Mouse (Mus musculus) left cerebral cortex, postnatal 10 days (tissue): Measurements from ENCODE around the gene Cux2. TPM values are rescaled to one million over a fixed set of nuclear protein-coding genes. Genes with fewer than 3 reads are reported as not detected.
A peak's percentile ranks its signal among the peaks of the same experiment; 100 is the strongest.

Experiments
- DNase-seq, 2 experiments: peaks; one replicate each; pipeline ENCODE4 v3.0.0; 2021 to 2022; ENCODE audit warnings: low spot score in 2 of 2, mixed read lengths in 1 of 2; ENCODE audit errors: extremely low spot score in 1 of 2
- intact Hi-C: fragments of 180-260 bp; cut with DNase I; formaldehyde crosslinking; loops from one replicate; pipeline ENCODE4 v1.15.1; 2025
- total RNA-seq, 2 experiments: library from RNA; stranded (reverse); gene quantifications; 2 replicates each; pipeline ENCODE4 v1.2.3; 2021

Gene Cux2
- total RNA-seq, 2 experiments from 2014 or later, result 180 to 194 TPM

DNA sequence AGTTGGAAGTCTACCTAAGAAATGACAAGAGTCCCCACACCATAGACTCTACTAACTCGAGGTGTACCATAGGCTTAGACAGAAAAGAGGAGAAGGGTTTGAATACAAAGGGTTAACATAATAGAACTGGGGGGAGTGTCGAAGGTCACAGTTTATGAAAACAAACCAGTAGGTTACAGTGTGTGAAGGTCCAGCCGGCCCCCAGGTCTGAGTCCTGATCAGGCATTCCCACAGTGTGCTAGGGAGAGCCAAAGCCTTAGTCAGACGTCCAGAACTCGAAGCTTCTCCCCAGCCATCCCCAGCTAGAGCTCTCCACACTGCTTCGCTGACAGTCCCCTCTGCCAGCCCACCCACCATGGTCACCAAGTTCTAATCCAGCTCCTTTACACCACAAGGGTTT lies 58.0 kb downstream of the Cux2 start:
- DNase-seq, result no peak

DNA sequence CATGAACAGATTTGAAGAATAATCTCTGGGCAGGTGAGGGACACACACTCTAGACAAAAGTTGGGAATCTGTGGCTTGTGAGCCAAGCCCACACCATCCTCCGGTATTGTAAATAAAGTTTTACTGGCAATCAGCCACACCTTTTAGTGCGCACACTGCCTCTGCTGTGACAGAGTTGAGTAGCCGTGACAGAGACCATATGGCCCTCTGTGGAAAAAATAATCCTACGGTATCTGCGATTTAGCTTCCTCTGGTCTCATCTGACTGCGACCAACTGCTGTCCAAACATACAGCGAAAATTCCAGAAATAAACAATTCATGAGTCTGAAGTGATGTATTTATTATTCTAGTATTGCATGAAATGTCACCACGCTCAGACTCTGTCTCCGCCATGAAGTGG lies 64.0 kb downstream of the Cux2 start:
- intact Hi-C loops, result no loop called here

More for the DNA sequence above, 58.0 kb downstream of the Cux2 start:
- intact Hi-C loops, result no loop called here

GRCm38 (mm10) chr5:121981650-121982131 lies 68.2 kb downstream of the Cux2 start:
- intact Hi-C loops, result no loop called here
- no peak for DNase-seq

More for the DNA sequence above, 64.0 kb downstream of the Cux2 start:
- no peak for DNase-seq

DNA sequence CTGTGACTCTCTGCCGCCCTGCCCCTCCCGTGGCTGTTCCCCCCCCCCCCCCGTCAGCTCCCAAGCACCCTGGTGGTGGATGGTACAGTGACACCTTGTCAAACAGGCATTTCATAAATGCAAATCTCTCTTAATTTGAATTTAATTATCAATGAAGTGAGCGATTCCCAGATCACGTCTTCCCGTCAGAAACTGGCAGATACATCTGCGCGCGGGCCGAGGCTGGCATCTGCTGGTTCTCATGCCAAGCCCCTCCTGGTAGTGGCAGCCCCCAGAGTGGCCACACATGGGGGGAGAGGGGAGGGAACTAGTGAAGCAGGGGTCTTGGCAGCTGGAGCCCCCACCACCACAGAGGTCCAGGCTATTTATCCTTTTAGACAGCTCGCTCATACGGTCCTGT lies 73.6 kb downstream of the Cux2 start:
- DNase-seq, result no peak
- intact Hi-C loops, result no loop called here

GRCm38 (mm10) chr5:121973541-121973940 lies 76.4 kb downstream of the Cux2 start:
- intact Hi-C loops, result no loop called here
- DNase-seq, result no peak

- no peak for DNase-seq
- intact Hi-C loops, result no loop called here
Observed at GRCm38 (mm10) chr5:121972680-121973192, 77.2 kb downstream of the Cux2 start.

DNA sequence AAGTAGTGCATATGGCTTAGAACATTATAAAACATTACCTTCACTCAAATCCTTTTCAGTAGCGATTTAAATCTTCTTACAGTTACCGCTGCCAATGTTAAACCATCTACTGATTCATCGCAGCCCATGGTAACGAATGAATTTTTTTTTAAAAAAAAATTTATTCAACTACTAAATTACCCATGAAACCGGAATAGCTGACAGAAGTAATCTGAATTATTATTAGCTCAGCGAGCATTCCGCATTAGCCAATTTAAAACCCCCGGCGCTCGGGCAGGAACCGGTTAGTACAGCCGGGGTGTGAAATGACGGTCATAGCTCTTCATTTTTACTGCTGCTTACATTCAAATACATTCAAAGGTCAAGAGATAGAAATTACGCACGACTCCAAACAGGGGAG lies 80.9 kb downstream of the Cux2 start:
- DNase-seq, result no peak
- intact Hi-C loops, result loop anchor here (5.0 kb wide), 1 partner anchor 67 kb away; no protein-coding TSS in a partner anchor

- peak in 1 of 2 experiments; percentile 60 for DNase-seq
- intact Hi-C loops, result loop anchor here (5.0 kb wide), 1 partner anchor 66 kb away; no protein-coding TSS in a partner anchor
Observed at GRCm38 (mm10) chr5:121968416-121968815, 81.5 kb downstream of the Cux2 start.

- intact Hi-C loops, result loop anchor here (5.0 kb wide), 1 partner anchor 65 kb away; no protein-coding TSS in a partner anchor
Observed at GRCm38 (mm10) chr5:121967520-121967919, 82.4 kb downstream of the Cux2 start.

GRCm38 (mm10) chr5:121966940-121967339 lies 83.0 kb downstream of the Cux2 start:
- no peak for DNase-seq
- intact Hi-C loops, result loop anchor here (5.0 kb wide), 1 partner anchor 65 kb away; no protein-coding TSS in a partner anchor

More at GRCm38 (mm10) chr5:121967520-121967919, 82.4 kb downstream of the Cux2 start:
- no peak for DNase-seq

GRCm38 (mm10) chr5:121962974-121963373 lies 86.9 kb downstream of the Cux2 start:
- intact Hi-C loops, result no loop called here
- no peak for DNase-seq

DNA sequence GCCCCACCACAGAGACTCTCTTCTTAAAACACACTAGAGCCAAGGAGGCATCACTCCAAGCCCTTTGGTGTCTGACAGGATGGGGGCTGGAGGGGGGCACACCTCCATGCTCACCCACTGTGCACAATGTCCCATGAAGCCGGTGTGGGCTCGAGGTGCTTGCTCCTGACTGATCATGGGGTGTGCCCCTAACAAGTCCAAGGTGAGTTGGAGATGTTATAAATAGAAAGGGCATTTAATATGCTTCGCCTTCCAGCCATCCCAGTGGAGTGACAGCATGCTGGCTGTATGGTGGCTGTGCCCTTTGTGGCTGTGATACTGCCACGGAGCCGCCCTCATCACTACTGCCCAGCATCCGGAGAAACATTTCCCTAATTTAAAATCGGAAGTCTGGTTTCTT lies 87.5 kb downstream of the Cux2 start:
- DNase-seq, result no peak

DNA sequence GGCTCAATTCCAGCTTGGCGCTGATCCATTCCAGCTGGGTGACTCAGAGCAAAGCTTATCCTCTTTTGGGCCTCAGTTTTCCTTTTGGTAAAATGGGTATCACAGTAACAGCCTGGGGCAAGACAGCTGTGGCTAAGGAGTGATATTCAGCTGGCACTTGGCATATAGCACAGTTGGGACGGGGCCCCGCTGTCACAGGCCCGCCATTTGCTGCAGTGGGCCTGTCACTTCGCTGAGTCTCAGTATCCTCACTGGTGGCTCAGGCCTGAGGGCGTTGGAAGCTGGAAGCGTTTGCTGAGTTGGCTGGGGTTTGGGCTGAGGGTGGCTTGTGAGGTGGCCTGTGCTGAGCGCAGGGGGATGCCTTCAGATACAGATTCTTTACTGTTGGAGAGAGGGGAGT lies 88.6 kb downstream of the Cux2 start:
- no peak for DNase-seq
- intact Hi-C loops, result no loop called here

More for the DNA sequence above, 87.5 kb downstream of the Cux2 start:
- intact Hi-C loops, result no loop called here

DNA sequence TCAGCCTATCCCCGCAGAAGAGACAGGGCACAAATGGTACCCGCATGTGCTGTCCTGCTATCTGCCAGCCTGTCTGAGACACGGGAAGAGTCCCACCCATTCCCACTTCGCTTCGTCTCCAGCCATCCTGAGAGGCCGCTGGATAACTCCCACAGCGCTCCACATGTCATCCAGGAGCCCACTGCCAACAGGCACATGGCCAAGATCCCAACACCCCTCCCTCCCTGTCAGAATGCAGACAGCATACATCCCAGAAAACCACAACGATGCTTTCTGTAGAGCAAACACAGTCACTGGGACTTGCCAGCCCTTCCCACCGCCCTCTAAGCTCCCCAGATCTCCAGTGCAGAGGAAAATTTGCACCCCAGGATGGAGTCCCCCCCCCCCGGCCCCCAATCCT lies 90.2 kb downstream of the Cux2 start:
- peak in 1 of 2 experiments; percentile 64 for DNase-seq

DNA sequence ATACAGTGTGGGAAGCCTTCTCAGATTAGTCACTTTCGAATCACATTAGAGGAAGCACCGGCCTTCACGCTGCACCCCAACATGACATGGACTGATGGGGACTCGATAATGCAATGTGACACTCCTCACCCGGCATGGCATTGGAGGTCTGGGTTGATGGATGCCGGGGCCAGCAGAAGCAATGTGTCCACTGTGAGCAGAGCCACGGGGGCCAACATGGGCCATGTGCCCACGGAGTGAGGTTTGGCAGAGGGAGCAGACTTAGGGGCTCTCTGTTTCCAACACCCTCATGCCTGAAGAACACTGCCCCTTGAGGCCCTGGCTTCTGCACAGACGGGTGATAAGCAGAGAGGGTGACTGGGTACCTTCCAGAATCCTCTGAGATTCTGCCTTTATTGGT lies 91.4 kb downstream of the Cux2 start:
- intact Hi-C loops, result no loop called here

More for the DNA sequence above, 90.2 kb downstream of the Cux2 start:
- intact Hi-C loops, result no loop called here

GRCm38 (mm10) chr5:121955806-121956205 lies 94.1 kb downstream of the Cux2 start:
- DNase-seq, result no peak
- intact Hi-C loops, result no loop called here

More for the DNA sequence above, 91.4 kb downstream of the Cux2 start:
- no peak for DNase-seq

GRCm38 (mm10) chr5:121950175-121950574 lies 99.7 kb downstream of the Cux2 start:
- intact Hi-C loops, result no loop called here
- DNase-seq, result no peak

GRCm38 (mm10) chr5:121949050-121949443 lies 100.9 kb downstream of the Cux2 start:
- DNase-seq, result no peak
- intact Hi-C loops, result loop anchor here (5.0 kb wide), 1 partner anchor 98 kb away; no protein-coding TSS in a partner anchor

DNA sequence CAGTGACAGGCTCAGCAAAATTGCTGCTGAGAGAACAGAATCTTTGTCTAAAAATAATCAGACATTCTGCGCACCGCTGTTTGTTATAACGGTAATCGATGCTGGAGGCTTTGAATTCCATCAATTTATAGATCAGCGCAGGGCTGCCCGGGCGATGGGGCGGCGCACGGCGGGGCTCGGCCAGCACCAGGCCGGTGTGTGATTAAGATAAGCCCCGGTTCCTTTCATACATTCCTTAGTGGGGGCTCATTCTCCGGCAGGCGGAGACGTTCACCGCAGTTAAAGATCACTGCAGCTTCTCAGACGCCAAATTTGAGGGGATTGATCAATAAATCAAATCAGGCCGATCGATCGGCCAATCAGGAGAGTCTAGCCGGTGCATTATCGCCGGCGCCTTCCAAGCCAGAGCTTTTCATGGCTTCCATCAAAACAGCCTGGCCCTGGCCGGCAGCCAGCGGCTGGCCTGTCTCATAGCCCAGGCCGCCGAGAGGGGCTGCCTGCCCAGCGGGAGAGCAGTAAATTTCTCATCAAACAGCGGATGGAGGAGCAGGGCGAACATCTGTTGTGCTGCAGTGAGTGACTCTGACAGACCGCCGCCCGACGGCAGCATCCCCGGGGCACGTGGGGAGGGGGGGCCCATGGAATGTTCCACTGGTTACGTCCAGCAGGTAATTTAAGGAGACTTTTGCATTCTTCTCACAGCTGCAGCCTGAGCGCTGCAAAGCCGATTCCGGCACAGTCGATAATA lies 101.4 kb downstream of the Cux2 start:
- peak in 1 of 2 experiments; percentile 72 for DNase-seq
- intact Hi-C loops, result loop anchor here (5.0 kb wide), 1 partner anchor 99 kb away; no protein-coding TSS in a partner anchor
